Mouse (Mus musculus): ENCODE data around the gene Fmo1.

- TF ChIP-seq GATA1 (IDR thresholded peaks at IDR 0.05; ENCODE audit: borderline replicate concordance, low read length) (no peak), FLI1 (IDR thresholded peaks at IDR 0.05; ENCODE audit: low read length) (no peak)
Measured at GRCm38 (mm10) chr1:162864816-162865492, 1.5 kb downstream of the Fmo1 start.
